Mouse (Mus musculus) stomach, postnatal 0 days (tissue): ENCODE results near the gene Sirt1. TPM values are rescaled to one million over a fixed set of nuclear protein-coding genes. Genes with fewer than 3 reads are reported as not detected.

Source experiments
- ATAC-seq: fragments of 200-750 bp; cut with Nextera tagmentation; 2 replicates; pipeline ENCODE4 v1.8.0; 2017; ENCODE audit not compliant: low FRiP score, low TSS enrichment
- DNase-seq: peaks from one replicate; pipeline ENCODE4 v3.0.0-alpha.2; 2016; ENCODE audit warnings: low spot score
- H3K27ac ChIP-seq: fragments of 300-500 bp; sonication (generic); replicated peaks from 2 replicates; pipeline ENCODE4 v1.5.1; 2014; ENCODE audit warnings: mild to moderate bottlenecking, control low read depth
- H3K27me3 ChIP-seq: fragments of 300-500 bp; sonication (generic); 2 replicates; pipeline ENCODE4 v1.6.1; 2014; ENCODE audit warnings: low read length; ENCODE audit not compliant: control insufficient read depth, insufficient read depth
- H3K36me3 ChIP-seq: fragments of 300-500 bp; sonication (generic); 2 replicates; pipeline ENCODE4 v1.6.1; 2014; ENCODE audit warnings: low read length, mixed read lengths; ENCODE audit not compliant: control insufficient read depth, insufficient read depth
- H3K4me1 ChIP-seq: fragments of 300-500 bp; sonication (generic); replicated peaks from 2 replicates; pipeline ENCODE4 v1.6.1; 2014; ENCODE audit warnings: antibody characterized with exemption; ENCODE audit not compliant: control insufficient read depth, insufficient read depth
- H3K4me2 ChIP-seq: fragments of 300-500 bp; sonication (generic); replicated peaks from 2 replicates; pipeline ENCODE4 v1.6.1; 2014; ENCODE audit warnings: low read depth, mild to moderate bottlenecking, control low read depth, moderate library complexity
- H3K4me3 ChIP-seq: fragments of 300-500 bp; sonication (generic); 2 replicates; pipeline ENCODE4 v1.5.1; 2014; ENCODE audit warnings: low read depth, low read length, control low read depth
- H3K9ac ChIP-seq: fragments of 300-500 bp; sonication (generic); 2 replicates; pipeline ENCODE4 v1.6.1; 2014; ENCODE audit warnings: mild to moderate bottlenecking, low read length, control low read depth, mixed read lengths
- H3K9me3 ChIP-seq: fragments of 300-500 bp; sonication (generic); 2 replicates; pipeline ENCODE4 v1.6.1; 2016; ENCODE audit warnings: low read length; ENCODE audit not compliant: control insufficient read depth
- CTCF ChIP-seq: IDR thresholded peaks from 2 replicates; pipeline ENCODE4 v1.5.1; 2016; ENCODE audit warnings: antibody characterized with exemption, low read depth, mild to moderate bottlenecking, moderate library complexity
- EP300 ChIP-seq: optimal IDR thresholded peaks from 2 replicates; pipeline ENCODE3; 2016; ENCODE audit warnings: antibody characterized with exemption
- WGBS: fragments of 180-500 bp; shearing (Covaris S2); extraction: QIAGEN DNeasy Blood & Tissue Kit; methylation state at CpG from one replicate; pipeline ENCODE4 v1.1.7; 2014; 5-methylcytosine and 5-hydroxymethylcytosine counted together
- polyA plus RNA-seq: library from polyadenylated mRNA; unstranded; fragments of >200 nt; fragmentation: Nextera tagmentation; extraction: Ambion mirVana; gene quantifications from 2 replicates; pipeline ENCODE4 v1.2.1, GENCODE M21; 2015

Sirt1 gene
- polyA plus RNA-seq: 2.9 and 3.2 TPM in 2 replicates

DNA sequence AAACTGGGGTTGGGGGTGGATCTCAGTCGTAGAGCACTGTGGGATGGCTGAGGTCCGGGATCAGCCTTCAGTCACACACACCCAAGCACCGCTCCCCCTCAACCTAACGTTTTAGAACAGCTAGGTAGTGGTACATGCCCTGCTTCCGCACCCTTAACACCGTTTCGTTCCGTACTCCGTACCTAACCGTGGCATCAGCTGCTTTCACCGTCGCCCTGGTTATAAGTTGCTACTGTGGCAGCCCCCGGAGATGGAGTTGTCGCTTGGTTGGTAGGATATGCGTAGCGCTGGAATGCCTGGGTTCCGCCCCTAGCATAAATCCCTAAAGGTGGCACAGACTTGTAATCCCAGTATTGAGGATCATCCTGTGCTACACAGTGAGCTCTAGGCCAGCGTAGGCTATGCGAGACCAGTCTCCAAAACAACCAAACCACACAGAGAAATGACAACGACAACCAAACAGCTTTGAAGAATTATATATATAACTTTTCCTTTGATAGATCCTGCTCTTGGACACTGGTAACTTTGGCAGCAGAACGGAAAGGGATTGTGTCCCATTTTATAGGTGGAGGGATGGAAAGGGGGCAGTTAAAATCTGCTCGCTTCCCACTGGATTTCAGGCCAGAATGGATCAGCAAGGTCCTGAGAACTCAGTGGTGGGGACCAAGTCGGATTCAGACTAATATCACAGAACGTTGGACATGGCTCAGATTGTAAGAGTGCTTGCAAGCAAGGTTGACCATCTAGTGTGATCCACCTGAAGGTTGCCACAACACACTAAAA lies at the start of gene Sirt1:
Gene Sirt1 (minus strand): TSS at position 207 of the 783 bp plus-strand sequence.
- Histone ChIP-seq H3K9ac (peak within 1 kb of the TSS; percentile 66), H3K27me3 (no peaks in the 10 kb centered on the region), H3K9me3 (no peaks in the 10 kb centered on the region), H3K4me2 (peak within 1 kb of the TSS; percentile 81), H3K36me3 (no peaks in the 10 kb centered on the region), H3K4me3 (peak within 1 kb of the TSS; percentile 64), H3K27ac (no peak within 1 kb of the TSS), H3K4me1 (0 out of 2 replicates have a peak, but pooled peaks cover 2% of the 10 kb centered on the region)
- peak; percentile 18 for DNase-seq
- no peak for TF ChIP-seq EP300
- TF ChIP-seq CTCF: no peak
- ATAC-seq: no peak
- WGBS: 5% methylated on average over 24 of the region's 24 CpGs

GRCm38 (mm10) chr10:63429785-63430305 lies 48.3 kb upstream of the Sirt1 start, which contains the start of gene Ctnna3:
Gene Ctnna3 (plus strand): TSS chr10:63430098.
- Histone ChIP-seq H3K36me3 (no peaks in the 10 kb centered on the region), H3K27me3 (no peaks in the 10 kb centered on the region), H3K27ac (peak within 1 kb of the TSS; percentile 80), H3K9me3 (no peaks in the 10 kb centered on the region), H3K4me2 (peak within 1 kb of the TSS; percentile 56), H3K9ac (peak within 1 kb of the TSS; percentile 72), H3K4me3 (peak within 1 kb of the TSS; percentile 80), H3K4me1 (no peaks in the 10 kb centered on the region)
- DNase-seq (peak; percentile 92), ATAC-seq (peak; percentile 96)
- TF ChIP-seq EP300: peak; percentile 5
- TF ChIP-seq CTCF: no peak
- under 1% methylated on average over 55 of the region's 55 CpGs for WGBS

DNA sequence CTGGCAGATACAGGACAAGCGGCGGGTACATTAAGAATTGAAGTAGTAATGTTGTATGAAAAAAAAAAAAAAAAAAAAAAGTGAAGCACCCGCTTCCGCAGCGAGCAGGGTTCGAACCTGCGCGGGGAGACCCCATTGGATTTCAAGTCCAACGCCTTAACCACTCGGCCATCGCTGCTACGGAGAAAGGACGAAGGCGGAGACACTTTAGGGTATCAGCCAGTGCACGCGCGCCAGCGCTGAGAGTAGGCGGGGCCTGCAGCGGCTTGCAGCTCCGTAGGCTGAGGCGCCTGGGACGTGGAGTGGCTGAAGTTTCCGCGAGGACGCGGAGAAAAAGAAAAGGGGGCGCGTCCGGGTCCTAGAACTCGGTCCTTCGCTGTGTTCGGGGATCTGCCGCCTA lies 47.9 kb upstream of the Sirt1 start:
- no peak for TF ChIP-seq CTCF
- TF ChIP-seq EP300: peak; percentile 47
- Histone ChIP-seq H3K9me3 (no peaks in the 10 kb centered on the region), H3K27me3 (no peaks in the 10 kb centered on the region), H3K36me3 (no peaks in the 10 kb centered on the region), H3K4me1 (no peaks in the 10 kb centered on the region), H3K9ac (peak overlapping the region; percentile 72), H3K4me2 (peak overlapping the region; percentile 56), H3K27ac (peak overlapping the region; percentile 80), H3K4me3 (peak overlapping the region; percentile 80)
- ATAC-seq (peak; percentile 95), DNase-seq (peak; percentile 99)
- under 1% methylated on average over 32 of the region's 34 CpGs for WGBS

DNA sequence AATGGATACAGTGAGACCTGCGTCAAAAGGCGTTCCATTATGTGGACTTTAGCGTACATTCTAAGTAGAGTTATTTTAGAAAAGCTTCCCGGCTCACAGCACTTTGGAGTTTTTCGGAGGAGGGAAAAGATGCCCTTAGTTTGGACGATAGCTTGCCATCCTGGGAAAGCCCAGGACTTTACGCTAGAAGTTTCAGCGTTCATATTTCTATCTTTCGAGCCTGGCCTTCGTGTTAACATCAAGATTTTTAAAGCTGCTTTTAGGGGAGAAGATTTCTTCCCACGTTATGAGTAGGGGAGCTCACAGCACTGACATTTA lies 47.5 kb upstream of the Sirt1 start:
- Histone ChIP-seq H3K9ac (peak overlapping the region; percentile 55), H3K27ac (peak overlapping the region; percentile 35; the same call in 1 of the 2 replicates), H3K4me3 (peak overlapping the region; percentile 80), H3K4me1 (no peaks in the 10 kb centered on the region), H3K36me3 (no peaks in the 10 kb centered on the region), H3K4me2 (peak overlapping the region; percentile 56), H3K27me3 (no peaks in the 10 kb centered on the region), H3K9me3 (no peaks in the 10 kb centered on the region)
- ATAC-seq: no peak
- WGBS: under 1% methylated on average over 11 of the region's 11 CpGs
- DNase-seq: no peak
- TF ChIP-seq CTCF: no peak
- no peak for TF ChIP-seq EP300

DNA sequence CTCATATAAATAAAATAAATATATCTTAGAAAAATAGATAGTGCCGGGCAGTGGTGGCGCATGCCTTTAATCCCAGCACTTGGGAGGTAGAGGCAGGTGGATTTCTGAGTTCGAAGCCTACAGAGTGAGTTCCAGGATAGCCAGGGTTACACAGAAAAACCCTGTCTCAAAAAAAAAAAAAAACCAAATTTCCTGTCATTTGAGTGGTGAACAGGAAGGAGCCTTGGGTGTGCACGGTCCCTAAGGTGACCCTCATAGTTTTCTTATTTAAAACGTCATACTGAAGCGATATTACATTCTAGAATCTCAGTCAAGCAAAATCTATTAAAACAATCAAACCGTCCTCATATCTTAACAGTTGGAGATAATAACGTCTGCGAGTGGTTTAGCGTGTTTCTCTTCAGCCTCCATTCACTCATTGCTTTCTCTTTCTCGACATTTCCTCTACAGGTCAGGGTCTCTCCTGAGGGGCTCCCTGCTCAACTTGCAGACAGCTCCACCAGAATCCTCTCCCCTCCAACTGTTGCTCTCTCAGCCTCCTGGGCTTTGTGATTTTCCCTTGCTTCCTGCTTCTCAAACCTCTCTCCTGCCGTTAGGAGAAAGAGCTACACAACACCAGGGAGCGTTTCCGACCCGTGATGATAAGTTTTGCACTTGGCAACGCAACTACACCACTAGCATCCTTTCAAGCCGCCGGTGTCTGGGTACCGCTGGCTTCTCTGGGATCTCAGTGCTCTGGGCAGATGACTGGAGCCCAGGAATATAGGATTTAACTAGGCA lies 46.9 kb upstream of the Sirt1 start:
- DNase-seq (peak; percentile 27), ATAC-seq (no peak)
- peak overlapping the region; percentile 55 for H3K9ac ChIP-seq
- peak overlapping the region; percentile 53; the same call in 1 of the 2 replicates for H3K27ac ChIP-seq
- H3K4me1 ChIP-seq: no peaks in the 10 kb centered on the region
- TF ChIP-seq CTCF: no peak
- TF ChIP-seq EP300: no peak
- no peaks in the 10 kb centered on the region for H3K36me3 ChIP-seq
- H3K27me3 ChIP-seq: no peaks in the 10 kb centered on the region
- H3K9me3 ChIP-seq: no peaks in the 10 kb centered on the region
- H3K4me2 ChIP-seq: peak overlapping the region; percentile 56
- peak overlapping the region; percentile 80 for H3K4me3 ChIP-seq
- 15% methylated on average over 19 of the region's 19 CpGs for WGBS
